Mouse (Mus musculus) forebrain, embryonic 13.5 days (tissue): ENCODE data around the gene Gpc3. TPM values are rescaled to one million over a fixed set of nuclear protein-coding genes. Genes with fewer than 3 reads are reported as not detected.
"Not testable (repeated sequence)": the region's sequence is repeated elsewhere in the genome, so short reads cannot be mapped to it uniquely, and the experiment has no call there.

Experiments used
- ATAC-seq: fragments of 200-750 bp; cut with Nextera tagmentation; 2 replicates; pipeline ENCODE4 v1.8.0; 2017
- H3K27ac ChIP-seq: fragments of 300-500 bp; sonication (generic); 2 replicates; pipeline ENCODE4 v1.5.1; 2015; ENCODE audit warnings: inconsistent platforms, mild to moderate bottlenecking, moderate library complexity
- H3K27me3 ChIP-seq: fragments of 300-500 bp; sonication (generic); 2 replicates; pipeline ENCODE4 v1.6.1; 2015; ENCODE audit warnings: mild to moderate bottlenecking, inconsistent platforms
- H3K36me3 ChIP-seq: fragments of 300-500 bp; sonication (generic); 2 replicates; pipeline ENCODE4 v1.6.1; 2015; ENCODE audit warnings: mild to moderate bottlenecking, inconsistent platforms; ENCODE audit not compliant: poor library complexity, severe bottlenecking
- H3K4me1 ChIP-seq: fragments of 300-500 bp; sonication (generic); 2 replicates; pipeline ENCODE4 v1.6.1; 2015; ENCODE audit warnings: inconsistent platforms
- H3K4me2 ChIP-seq: fragments of 300-500 bp; sonication (generic); 2 replicates; pipeline ENCODE4 v1.6.1; 2015; ENCODE audit warnings: inconsistent platforms, mild to moderate bottlenecking, moderate library complexity
- H3K4me3 ChIP-seq: fragments of 300-500 bp; sonication (generic); 2 replicates; pipeline ENCODE4 v1.5.1; 2015; ENCODE audit warnings: mild to moderate bottlenecking, inconsistent platforms
- H3K9ac ChIP-seq: fragments of 300-500 bp; sonication (generic); 2 replicates; pipeline ENCODE4 v1.6.1; 2015; ENCODE audit warnings: mild to moderate bottlenecking, inconsistent platforms
- H3K9me3 ChIP-seq: fragments of 300-500 bp; sonication (generic); replicated peaks from 2 replicates; pipeline ENCODE4 v1.6.1; 2016; ENCODE audit warnings: inconsistent platforms
- WGBS: fragments of 180-500 bp; shearing (Covaris S2); methylation state at CpG from one replicate; pipeline ENCODE4 v1.1.7; 2015; 5-methylcytosine and 5-hydroxymethylcytosine counted together
- microRNA counts: library from miRNA; unstranded; fragments of <30 nt; microRNA quantifications from one replicate; lab custom pipeline; 2016
- microRNA-seq: library from miRNA; unstranded; fragments of <30 nt; microRNA quantifications from one replicate; pipeline ENCODE4, GENCODE M21; 2016
- polyA plus RNA-seq: library from polyadenylated mRNA; unstranded; fragments of >200 nt; fragmentation: Nextera tagmentation; extraction: Ambion mirVana; gene quantifications from 2 replicates; pipeline ENCODE4 v1.2.1, GENCODE M21; 2015

The Gpc3 gene
- polyA plus RNA-seq, 1 experiment from 2014 or later = 33.5 TPM

GRCm38 (mm10) chrX:52259771-52260170 is 354.0 kb downstream of the Gpc3 start:
- H3K9me3 ChIP-seq, H3K4me2 ChIP-seq, ATAC-seq, H3K4me3 ChIP-seq, H3K27me3 ChIP-seq, H3K27ac ChIP-seq, H3K4me1 ChIP-seq, H3K9ac ChIP-seq, H3K36me3 ChIP-seq: not testable (repeated sequence)
- 36% methylated on average over 1 of the region's 1 CpGs for WGBS

GRCm38 (mm10) chrX:52254526-52254925 is 359.2 kb downstream of the Gpc3 start:
- Histone ChIP-seq H3K9me3 (no peaks in the 10 kb centered on the region), H3K27me3 (no peaks in the 10 kb centered on the region), H3K9ac (no peak overlapping the region), H3K4me1 (no peaks in the 10 kb centered on the region), H3K4me3 (no peak overlapping the region), H3K36me3 (no peaks in the 10 kb centered on the region), H3K27ac (no peak overlapping the region), H3K4me2 (no peak overlapping the region)
- 92% methylated on average over 1 of the region's 1 CpGs for WGBS
- ATAC-seq = no peak

- Histone ChIP-seq H3K27ac (no peak overlapping the region), H3K4me1 (no peaks in the 10 kb centered on the region), H3K9me3 (no peaks in the 10 kb centered on the region), H3K4me2 (no peak overlapping the region), H3K27me3 (no peaks in the 10 kb centered on the region), H3K9ac (no peak overlapping the region), H3K36me3 (no peaks in the 10 kb centered on the region), H3K4me3 (no peak overlapping the region)
- 77% methylated on average over 4 of the region's 4 CpGs for WGBS
- no peak for ATAC-seq
These were observed 368.0 kb downstream of the Gpc3 start for GRCm38 (mm10) chrX:52245694-52246297.

- Histone ChIP-seq H3K4me3 (no peak overlapping the region), H3K9ac (no peak overlapping the region), H3K27me3 (no peaks in the 10 kb centered on the region), H3K9me3 (no peaks in the 10 kb centered on the region), H3K36me3 (no peaks in the 10 kb centered on the region), H3K27ac (no peak overlapping the region), H3K4me2 (no peak overlapping the region), H3K4me1 (no peaks in the 10 kb centered on the region)
- WGBS = 91% methylated on average over 4 of the region's 4 CpGs
- no peak for ATAC-seq
These were observed 376.3 kb downstream of the Gpc3 start for GRCm38 (mm10) chrX:52237470-52237869.

GRCm38 (mm10) chrX:52231984-52232383 is 381.8 kb downstream of the Gpc3 start:
- H3K27me3 ChIP-seq = no peaks in the 10 kb centered on the region
- H3K4me1 ChIP-seq = no peaks in the 10 kb centered on the region
- no peak overlapping the region for H3K4me2 ChIP-seq
- H3K36me3 ChIP-seq = no peaks in the 10 kb centered on the region
- no peak overlapping the region for H3K27ac ChIP-seq
- no peak overlapping the region for H3K9ac ChIP-seq
- WGBS = 67% methylated on average over 7 of the region's 7 CpGs
- H3K4me3 ChIP-seq = no peak overlapping the region
- no peaks in the 10 kb centered on the region for H3K9me3 ChIP-seq
- ATAC-seq = no peak

- Histone ChIP-seq H3K4me3 (no peak overlapping the region), H3K4me2 (no peak overlapping the region), H3K27ac (no peak overlapping the region), H3K9me3 (no peaks in the 10 kb centered on the region), H3K4me1 (no peaks in the 10 kb centered on the region), H3K36me3 (no peaks in the 10 kb centered on the region), H3K9ac (no peak overlapping the region), H3K27me3 (no peaks in the 10 kb centered on the region)
- WGBS = 80% methylated on average over 4 of the region's 4 CpGs
- ATAC-seq = no peak
These were observed 383.0 kb downstream of the Gpc3 start for GRCm38 (mm10) chrX:52230711-52231110.

MicroRNAs encoded within 50 kb of the gene (microRNA counts, 519-probe panel; counts per million panel counts)
- 1,391 counts per million, percentile 55 among the panel's probes with 10 or more counts for microRNA mmu-miR-717 (lab: Ali Mortazavi, UCI)

Small RNA genes within 50 kb of the gene (microRNA-seq; reads per million reads assigned to microRNA genes)
- gene Mir6384 = not detected
- gene Mir717 = not detected

Other genes starting within 250 kb of the Gpc3 start
- gene Ccdc160, start 177.2 kb upstream of the Gpc3 start, polyA plus RNA-seq = 2.1 and 2.6 TPM in 2 replicates